Mouse (Mus musculus) embryonic fibroblast, embryonic 13.5 days (primary cell): ENCODE results near the gene Tfap2b.

Experiments used
- CTCF ChIP-seq: IDR thresholded peaks from 2 replicates; pipeline ENCODE4 v1.5.1; 2011; ENCODE audit warnings: mild to moderate bottlenecking, control low read depth, low read length, moderate library complexity, borderline replicate concordance; ENCODE audit not compliant: insufficient read depth
- POLR2A ChIP-seq: IDR thresholded peaks from 2 replicates; pipeline ENCODE4 v1.6.1; 2011; ENCODE audit warnings: low read depth, mild to moderate bottlenecking, control low read depth, low read length, moderate library complexity

GRCm38 (mm10) chr1:19213851-19214395 lies 5.2 kb downstream of the Tfap2b start:
- TF ChIP-seq CTCF (no peak), POLR2A (no peak)
